10 mouse cellular contexts compared by ENCODE assay signal in genomic region chr11:3759433-3759832, GRCm38 (mm10).
"Had no signal": no experiment of that assay in that cellular context is flagged by ENCODE, and none has a peak within 500 bp of the region (broad histone marks: within the 10 kb centered on the region; RNA-seq: fewer than 3 reads in every experiment).

No protein-coding gene starts in this region.

- ATAC-seq: liver, embryonic 12.5 days; midbrain, embryonic 13.5 days had no signal

- DNase-seq: kidney, postnatal 10 days; lung, embryonic 14.5 days; right cerebral cortex, adult 18-20 months; right cerebral cortex, postnatal 25 days; thymus, postnatal 36 days had no signal

- H3K4me2 ChIP-seq: limb, embryonic 15.5 days; liver, embryonic 12.5 days; lung, embryonic 14.5 days; midbrain, embryonic 13.5 days; neural tube, embryonic 15.5 days had no signal

- H3K4me3 ChIP-seq: limb, embryonic 15.5 days; liver, embryonic 12.5 days; midbrain, embryonic 13.5 days; myocyte; neural tube, embryonic 15.5 days had no signal

- H3K27ac ChIP-seq: limb, embryonic 15.5 days; liver, embryonic 12.5 days; midbrain, embryonic 13.5 days; neural tube, embryonic 15.5 days had no signal

- H3K9ac ChIP-seq: limb, embryonic 15.5 days; liver, embryonic 12.5 days; lung, embryonic 14.5 days; midbrain, embryonic 13.5 days; neural tube, embryonic 15.5 days had no signal

- H3K36me3 ChIP-seq: limb, embryonic 15.5 days; liver, embryonic 12.5 days; midbrain, embryonic 13.5 days; neural tube, embryonic 15.5 days had no signal

- H3K9me3 ChIP-seq: limb, embryonic 15.5 days; liver, embryonic 12.5 days; midbrain, embryonic 13.5 days; neural tube, embryonic 15.5 days had no signal
